Mouse (Mus musculus): ENCODE measurements around the gene Egfem1.
A peak's percentile ranks its signal among the peaks of the same experiment; 100 is the strongest.

Gene Egfem1

DNA sequence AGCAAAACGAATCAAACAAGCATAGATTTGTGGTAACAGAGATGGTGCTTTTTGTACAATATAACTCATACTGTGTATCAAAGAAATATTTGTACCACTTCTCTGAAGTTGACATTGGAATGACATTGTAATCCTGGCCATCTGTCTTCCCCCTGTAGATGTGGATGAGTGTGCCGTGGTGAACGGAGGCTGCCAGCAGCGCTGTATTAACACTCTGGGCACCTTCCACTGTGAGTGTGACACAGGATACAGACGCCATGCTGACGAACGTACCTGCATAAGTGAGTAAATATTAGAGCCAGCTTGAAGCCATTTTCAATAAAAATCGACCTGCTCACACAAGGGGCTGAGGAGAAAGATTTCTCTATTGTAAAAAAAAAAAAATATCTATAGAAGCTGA, 500.9 kb downstream of the Egfem1 start:
- no peak for DNase-seq (ENCODE audit: low spot score)

GRCm38 (mm10) chr3:29602140-29602539, 520.3 kb downstream of the Egfem1 start:
- DNase-seq (ENCODE audit: low spot score), result no peak

GRCm38 (mm10) chr3:29608713-29609112, 526.9 kb downstream of the Egfem1 start:
- no peak for DNase-seq (ENCODE audit: low spot score)

DNA sequence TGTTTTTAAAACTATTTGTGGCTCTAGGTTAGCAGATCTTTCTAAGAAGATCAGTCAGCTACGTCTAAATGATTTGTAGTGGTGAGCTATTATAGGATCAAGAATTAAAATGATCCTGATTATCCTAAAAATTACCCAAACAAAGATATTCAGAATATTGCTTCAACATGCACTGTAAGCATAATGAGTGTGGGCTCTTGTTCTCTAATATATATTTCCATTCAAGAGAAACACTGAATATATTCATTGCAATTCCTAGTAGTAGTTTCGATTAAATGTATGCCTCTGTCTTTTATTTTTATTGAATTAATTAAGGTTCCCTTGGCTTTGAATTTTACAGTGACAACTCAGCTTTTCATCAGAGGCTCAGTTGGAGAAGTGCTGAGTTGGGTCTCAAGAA, 527.4 kb downstream of the Egfem1 start:
- DNase-seq (ENCODE audit: low spot score), result no peak

GRCm38 (mm10) chr3:29619586-29619985, 537.8 kb downstream of the Egfem1 start:
- DNase-seq (ENCODE audit: low spot score), result no peak

DNA sequence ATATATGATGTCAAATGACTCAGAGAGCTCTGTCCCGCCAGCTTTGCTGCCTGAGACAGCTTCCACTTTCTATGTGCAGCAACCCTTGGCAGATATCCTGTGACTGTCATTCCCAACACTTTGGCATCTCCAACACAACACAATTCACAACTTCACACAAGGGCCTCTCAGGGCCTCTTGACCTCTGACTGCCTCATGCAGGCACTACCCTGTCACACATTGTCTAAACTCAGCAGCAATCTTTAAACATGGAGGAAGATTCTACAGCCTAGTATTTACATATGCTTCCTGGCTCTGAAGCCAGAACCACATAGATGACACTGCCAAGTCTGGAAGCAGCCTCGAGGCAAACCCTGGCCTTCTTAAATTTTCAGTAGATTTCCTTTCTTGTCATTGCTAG, 558.0 kb downstream of the Egfem1 start:
- DNase-seq (ENCODE audit: low spot score), result no peak

DNA sequence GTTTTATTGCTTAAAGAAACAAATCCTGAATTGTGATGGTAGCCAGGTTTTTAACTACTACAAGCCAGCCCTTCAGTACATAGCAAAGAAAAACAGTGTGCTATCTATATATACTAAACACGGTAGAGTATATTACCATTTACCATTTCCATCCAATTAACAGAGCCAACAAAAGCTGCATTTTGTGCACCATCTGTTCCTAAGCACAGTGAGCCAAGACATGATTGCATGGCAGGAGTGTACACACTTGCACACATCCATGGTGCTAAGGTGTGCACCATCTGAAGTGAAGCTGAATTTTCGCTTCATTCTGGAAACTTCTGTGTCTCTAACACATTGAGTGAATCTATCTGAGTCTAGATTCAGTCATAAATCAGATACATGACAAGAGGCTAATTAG, 585.0 kb downstream of the Egfem1 start:
- DNase-seq (ENCODE audit: low spot score), result no peak

DNA sequence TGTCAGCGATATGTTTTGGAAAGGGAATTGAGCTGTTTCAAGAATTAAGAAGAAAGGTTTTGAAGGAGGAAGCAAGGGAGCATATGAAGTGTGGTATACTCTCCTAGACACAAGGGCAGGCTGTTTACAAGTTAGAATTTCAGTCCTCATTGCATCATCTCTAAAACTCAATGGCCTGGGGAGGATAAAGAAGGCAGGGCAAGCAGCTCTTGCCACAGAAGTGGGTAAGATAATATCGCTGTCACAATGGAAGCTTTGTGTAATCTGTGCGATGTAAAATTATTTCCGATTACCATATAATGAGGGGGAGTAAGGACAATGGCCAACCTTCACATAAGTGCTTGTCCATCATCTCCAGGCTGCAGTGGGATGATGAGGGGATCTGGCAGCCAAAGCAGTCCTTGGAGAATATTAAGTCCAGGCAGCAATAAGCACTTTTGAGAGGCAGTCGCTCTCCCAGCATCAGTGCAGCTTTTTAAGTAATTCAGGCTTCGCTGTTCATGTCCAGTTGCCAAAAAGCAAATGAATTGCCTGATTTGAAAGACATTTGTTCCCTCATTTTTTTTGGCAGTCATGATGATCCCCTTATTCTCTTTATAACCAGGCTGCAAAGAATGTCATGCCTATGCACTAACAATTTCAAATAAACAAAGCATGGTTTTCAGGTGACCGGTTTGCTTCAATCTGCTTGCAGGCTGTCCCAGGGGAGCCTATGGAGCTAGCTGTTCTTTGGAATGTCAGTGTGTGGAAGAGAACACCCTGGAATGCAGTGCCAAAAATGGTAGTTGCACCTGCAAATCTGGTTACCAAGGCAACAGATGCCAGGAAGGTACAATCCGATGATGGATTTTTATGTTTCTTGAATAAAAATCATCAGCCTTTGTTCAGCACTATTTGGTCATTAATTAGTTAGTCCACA, 607.8 kb downstream of the Egfem1 start:
- DNase-seq (ENCODE audit: low spot score), result no peak

- DNase-seq (ENCODE audit: low spot score), result no peak
Measured at GRCm38 (mm10) chr3:29701126-29701525, 619.3 kb downstream of the Egfem1 start.

- no peak for DNase-seq (ENCODE audit: low spot score)
Measured at GRCm38 (mm10) chr3:29706816-29707215, 625.0 kb downstream of the Egfem1 start.

- DNase-seq (ENCODE audit: low spot score), result no peak
Measured at GRCm38 (mm10) chr3:29707467-29707866, 625.6 kb downstream of the Egfem1 start.

DNA sequence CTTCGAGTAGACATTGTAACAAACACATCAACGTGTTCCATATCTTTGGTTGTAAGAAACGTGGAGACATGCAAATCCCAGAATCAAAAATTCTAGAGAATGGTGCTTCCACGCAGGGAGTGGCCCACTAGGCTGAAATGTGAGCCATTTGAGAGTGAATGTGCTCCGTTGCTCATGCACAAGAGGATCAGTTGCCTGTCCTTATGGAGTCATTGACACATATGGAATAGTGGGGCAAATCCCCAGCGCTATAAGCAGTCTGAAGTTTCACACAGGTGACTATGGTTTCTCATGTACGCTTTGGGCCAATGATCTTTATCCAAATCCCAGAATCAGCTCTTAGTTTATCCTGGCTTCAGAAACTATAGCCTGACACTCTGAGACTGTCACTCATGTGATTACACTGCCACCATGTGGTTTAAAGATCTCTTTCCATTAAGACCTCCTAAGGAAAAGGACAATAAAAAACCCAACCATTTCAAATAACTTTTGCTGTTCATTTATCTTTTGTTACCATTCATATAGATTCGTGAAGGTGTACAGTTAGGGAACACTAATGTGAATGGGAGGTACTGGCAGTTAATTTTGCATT, 644.6 kb downstream of the Egfem1 start:
- DNase-seq (ENCODE audit: low spot score), result no peak

DNA sequence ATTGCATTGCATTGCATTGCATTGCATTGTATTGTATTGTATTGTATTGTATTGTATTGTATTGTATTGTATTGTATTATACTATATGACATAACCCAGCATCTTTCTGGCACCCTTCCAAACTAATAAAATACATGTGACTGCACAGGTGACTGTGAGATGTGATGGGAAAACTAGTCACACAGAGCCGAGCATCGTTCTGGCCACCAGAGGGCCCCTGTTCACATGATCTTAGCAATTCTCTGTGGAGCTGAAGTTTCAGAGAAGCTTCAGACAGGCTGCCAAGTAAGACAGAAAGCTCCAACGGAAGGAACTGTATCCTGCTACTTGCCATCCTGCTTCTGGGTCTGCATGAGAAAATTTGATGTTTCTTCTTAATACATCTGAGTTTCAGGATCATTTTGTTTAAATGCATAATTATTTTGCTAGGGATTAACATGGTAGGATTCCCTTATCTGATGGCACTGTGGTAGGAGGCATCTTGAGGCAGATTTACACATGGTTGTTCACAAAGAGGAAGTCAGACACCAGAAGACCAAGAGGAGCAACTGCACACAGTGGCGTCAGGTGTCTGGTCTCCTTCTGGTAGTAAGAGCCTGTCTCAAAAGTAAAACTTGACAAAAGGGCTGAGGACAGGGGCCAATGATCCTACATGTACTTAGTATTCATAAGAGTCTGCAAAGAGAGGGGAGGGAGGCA, 648.4 kb downstream of the Egfem1 start:
- peak; percentile 52 for DNase-seq (ENCODE audit: low spot score)

GRCm38 (mm10) chr3:29731509-29731908, 649.7 kb downstream of the Egfem1 start:
- no peak for DNase-seq (ENCODE audit: low spot score)

DNA sequence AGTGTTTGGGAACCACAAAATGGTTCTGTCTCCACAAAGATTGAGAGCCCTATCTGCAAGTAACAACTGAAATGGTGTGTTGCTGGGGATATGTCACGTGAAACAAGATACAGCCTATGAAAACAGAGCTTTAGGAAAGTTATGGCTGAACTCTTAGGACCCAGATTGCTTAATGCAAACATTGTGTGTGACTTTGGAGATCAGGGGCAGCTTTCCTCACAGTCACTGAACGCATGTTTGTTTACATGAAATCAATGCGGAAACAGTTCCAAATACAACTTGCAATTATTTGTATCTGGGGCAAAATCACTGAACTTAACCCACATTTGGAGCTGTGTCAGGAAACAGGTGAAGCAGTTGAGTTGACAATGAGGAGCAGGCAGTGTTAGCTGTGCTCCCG, 650.8 kb downstream of the Egfem1 start:
- DNase-seq (ENCODE audit: low spot score), result no peak

DNA sequence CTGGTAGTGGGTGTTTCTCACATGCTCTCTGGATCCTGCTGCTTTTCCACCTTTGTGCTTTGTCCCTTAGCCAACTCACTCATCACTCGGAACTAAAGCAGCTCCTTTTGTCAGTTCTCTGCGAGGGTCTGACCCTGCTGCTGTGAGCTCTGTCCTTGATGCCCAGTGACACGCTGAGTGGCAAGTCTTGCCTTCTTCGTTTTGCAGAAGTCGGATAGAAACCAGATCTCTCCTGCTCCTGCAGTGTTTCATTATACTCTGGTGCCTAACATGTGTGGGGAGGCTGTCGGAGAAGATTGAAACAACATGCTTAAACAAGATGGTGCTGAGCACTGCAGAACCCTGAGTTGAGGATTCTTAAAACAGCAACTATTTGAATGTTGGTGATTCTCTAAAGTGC, 652.4 kb downstream of the Egfem1 start:
- DNase-seq (ENCODE audit: low spot score), result no peak

GRCm38 (mm10) chr3:29739292-29739691, 657.5 kb downstream of the Egfem1 start:
- DNase-seq (ENCODE audit: low spot score), result no peak
